ENCODE assay signal across 8 mouse cellular contexts in the genomic region with DNA sequence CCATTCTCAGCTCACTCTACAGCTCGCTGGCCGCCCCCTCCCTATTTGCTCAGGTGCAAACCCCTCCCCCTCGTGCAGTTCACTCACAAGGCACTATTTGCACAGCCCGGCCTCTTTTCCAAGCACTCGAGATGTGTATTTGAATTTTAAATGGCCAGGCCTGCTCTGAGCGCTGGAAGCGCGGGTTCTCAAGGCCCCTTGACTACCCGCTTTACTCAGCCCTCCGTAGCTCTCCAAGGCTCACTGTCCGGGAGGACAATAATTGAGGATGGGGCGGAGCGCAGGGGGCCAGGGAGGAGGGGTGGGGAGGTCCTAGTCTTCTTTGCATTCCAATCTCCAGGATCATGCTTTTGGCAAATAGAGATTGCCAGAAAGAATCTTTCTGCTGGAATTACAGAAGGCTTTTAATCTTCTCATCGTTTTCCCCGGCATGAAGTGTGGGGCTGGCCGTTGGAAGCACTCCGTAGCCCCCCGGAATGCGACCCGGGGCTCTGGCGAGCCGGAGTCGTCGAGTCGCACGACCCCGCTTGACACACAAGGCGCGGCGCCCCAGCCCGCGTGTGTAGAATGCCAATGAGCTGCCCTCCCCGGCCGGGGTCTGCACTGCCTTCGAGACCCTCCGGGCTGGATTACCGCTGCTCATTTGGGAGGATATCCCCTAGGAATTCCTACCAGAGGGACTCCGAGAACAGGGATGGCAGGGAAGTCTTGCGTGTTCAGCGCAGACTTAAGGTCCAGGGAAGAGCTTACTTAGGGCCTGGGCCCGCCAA. TPM values are rescaled to one million over a fixed set of nuclear protein-coding genes. Genes with fewer than 3 reads are reported as not detected.
DNase-seq lines count a peak whose midpoint lies in the region; ATAC-seq lines count a peak whose summit lies in the region.
"Had no signal": no experiment of that assay in that cellular context is flagged by ENCODE, and none has a peak within 500 bp of the region (broad histone marks: within the 10 kb centered on the region; RNA-seq: fewer than 3 reads in every experiment).

No protein-coding gene starts in this region.

- peaks cover 93% of the 10 kb centered on the region for H3K27me3 ChIP-seq in embryonic facial prominence, embryonic 14.5 days (replicated peaks; ENCODE audit: control insufficient read depth, insufficient read depth, low read length)
- peaks cover 92% of the 10 kb centered on the region for H3K27me3 ChIP-seq in limb, embryonic 12.5 days
- H3K27me3 ChIP-seq in midbrain, embryonic 16.5 days (ENCODE audit: control insufficient read depth, insufficient read depth, low read depth, low read length): peaks cover 69% of the 10 kb centered on the region
- H3K27me3 ChIP-seq in kidney, embryonic 16.5 days (ENCODE audit: insufficient read depth, low read length): peaks cover 92% of the 10 kb centered on the region

- ATAC-seq in embryonic facial prominence, embryonic 14.5 days (ENCODE audit: low read depth): no peak
- ATAC-seq in limb, embryonic 12.5 days (ENCODE audit: insufficient number of reproducible peaks, insufficient read depth, low FRiP score, low TSS enrichment, low read depth): no peak
- ATAC-seq in midbrain, embryonic 16.5 days: no peak
- no peak for ATAC-seq in kidney, embryonic 16.5 days (ENCODE audit: low FRiP score, low TSS enrichment)

- intact Hi-C loops in left cerebral cortex, postnatal 4 days (cut with DNase I): loop anchor here (10.0 kb wide), 3 partner anchors 735 to 1015 kb away; partner anchors contain the start of genes Mnx1 and Rnf32

- no peak overlapping the region for H3K27ac ChIP-seq in embryonic facial prominence, embryonic 14.5 days (replicated peaks; ENCODE audit: low read depth, low read length)
- H3K27ac ChIP-seq in limb, embryonic 12.5 days: no peak overlapping the region
- no peak overlapping the region for H3K27ac ChIP-seq in midbrain, embryonic 16.5 days (ENCODE audit: low read length)
- no peak overlapping the region for H3K27ac ChIP-seq in kidney, embryonic 16.5 days (ENCODE audit: low read length)

- H3K36me3 ChIP-seq in embryonic facial prominence, embryonic 14.5 days (ENCODE audit: control insufficient read depth, insufficient read depth, low read length): no peaks in the 10 kb centered on the region
- H3K36me3 ChIP-seq in limb, embryonic 12.5 days: no peaks in the 10 kb centered on the region
- no peaks in the 10 kb centered on the region for H3K36me3 ChIP-seq in midbrain, embryonic 16.5 days (ENCODE audit: control insufficient read depth, insufficient read depth, low read length)
- no peaks in the 10 kb centered on the region for H3K36me3 ChIP-seq in kidney, embryonic 16.5 days (ENCODE audit: insufficient read depth, low read length)

- H3K9me3 ChIP-seq in embryonic facial prominence, embryonic 14.5 days (ENCODE audit: control insufficient read depth, low read length): no peaks in the 10 kb centered on the region
- no peaks in the 10 kb centered on the region for H3K9me3 ChIP-seq in limb, embryonic 12.5 days
- H3K9me3 ChIP-seq in midbrain, embryonic 16.5 days (replicated peaks; ENCODE audit: control insufficient read depth, low read length, poor library complexity, severe bottlenecking): no peaks in the 10 kb centered on the region
- no peaks in the 10 kb centered on the region for H3K9me3 ChIP-seq in kidney, embryonic 16.5 days (ENCODE audit: low read length)

- peak overlapping the region; percentile 14 for H3K4me3 ChIP-seq in embryonic facial prominence, embryonic 14.5 days (ENCODE audit: low read depth, low read length)
- H3K4me3 ChIP-seq in limb, embryonic 12.5 days (replicated peaks): peak overlapping the region; percentile 9
- no peak overlapping the region; the same call in 1 of the 2 replicates for H3K4me3 ChIP-seq in midbrain, embryonic 16.5 days (ENCODE audit: low read depth, low read length)
- no peak overlapping the region; the same call in 1 of the 2 replicates for H3K4me3 ChIP-seq in kidney, embryonic 16.5 days (ENCODE audit: low read length)
- H3K4me3 ChIP-seq: myocyte had no signal

- peaks cover 9% of the 10 kb centered on the region for H3K4me1 ChIP-seq in embryonic facial prominence, embryonic 14.5 days (ENCODE audit: control insufficient read depth, insufficient read depth, low read length)
- H3K4me1 ChIP-seq in limb, embryonic 12.5 days (replicated peaks): peaks cover 53% of the 10 kb centered on the region
- H3K4me1 ChIP-seq in midbrain, embryonic 16.5 days (ENCODE audit: control insufficient read depth, insufficient read depth, low read length): peaks cover 37% of the 10 kb centered on the region
- peaks cover 40% of the 10 kb centered on the region for H3K4me1 ChIP-seq in kidney, embryonic 16.5 days (ENCODE audit: insufficient read depth, low read length)

- under 1% methylated on average over 39 of the region's 41 CpGs for WGBS in embryonic facial prominence, embryonic 14.5 days
- 1% methylated on average over 41 of the region's 41 CpGs for WGBS in limb, embryonic 12.5 days
- 4% methylated on average over 41 of the region's 41 CpGs for WGBS in midbrain, embryonic 16.5 days
- 2% methylated on average over 41 of the region's 41 CpGs for WGBS in kidney, embryonic 16.5 days

- no peak overlapping the region for H3K9ac ChIP-seq in embryonic facial prominence, embryonic 14.5 days (ENCODE audit: low read depth, low read length)
- H3K9ac ChIP-seq in limb, embryonic 12.5 days (replicated peaks): no peak overlapping the region
- no peak overlapping the region for H3K9ac ChIP-seq in midbrain, embryonic 16.5 days (ENCODE audit: low read depth, low read length)
- no peak overlapping the region for H3K9ac ChIP-seq in kidney, embryonic 16.5 days (replicated peaks; ENCODE audit: low read length)

- peak overlapping the region; percentile 20; the same call in 1 of the 2 replicates for H3K4me2 ChIP-seq in embryonic facial prominence, embryonic 14.5 days (ENCODE audit: low read depth, low read length)
- H3K4me2 ChIP-seq in limb, embryonic 12.5 days: peak overlapping the region; percentile 70; the same call in 1 of the 2 replicates
- H3K4me2 ChIP-seq in midbrain, embryonic 16.5 days (ENCODE audit: low read length): peak overlapping the region; percentile 83; the same call in 1 of the 2 replicates
- H3K4me2 ChIP-seq in kidney, embryonic 16.5 days (replicated peaks; ENCODE audit: low read depth, low read length): no peak overlapping the region

- peak; percentile 58 for DNase-seq in embryo, embryonic 10 days (ENCODE audit: low spot score)
- DNase-seq in embryonic facial prominence, embryonic 14.5 days (ENCODE audit: low spot score): no peak
- no peak for DNase-seq in left cerebral cortex, postnatal 4 days
- DNase-seq in T-cell, adult 2 months (ENCODE audit: low spot score): no peak

RNA-seq across cellular contexts. Expression of gene Shh, which starts 7.4 kb away (rescaled TPM):
- 0.47 and 0.56 TPM in 2 replicates for polyA plus RNA-seq in embryonic facial prominence, embryonic 14.5 days (2014; fragmentation: Nextera tagmentation; extraction: Ambion mirVana)
- polyA plus RNA-seq in limb, embryonic 12.5 days (2016; fragmentation: Nextera tagmentation; extraction: Ambion mirVana): 0.08 and 0.09 TPM in 2 replicates
- 0.83 and 1.0 TPM in 2 replicates for polyA plus RNA-seq in midbrain, embryonic 16.5 days (2015; fragmentation: Nextera tagmentation; extraction: Ambion mirVana)
- total RNA-seq in left cerebral cortex, postnatal 4 days (2021): 1 to 10 TPM; 1.9 to 2.6 TPM
- 0.85 and 0.96 TPM in 2 replicates for polyA plus RNA-seq in kidney, embryonic 16.5 days (2015; fragmentation: Nextera tagmentation; extraction: Ambion mirVana)
- polyA plus RNA-seq: myocyte had no signal

Comparison
In these comparisons a context has a peak if more than half of its experiments do, and no peak if none do; other contexts are left out.
1. H3K4me3 ChIP-seq: peak in embryonic facial prominence, embryonic 14.5 days (single experiment) and limb, embryonic 12.5 days (single experiment); none in midbrain, embryonic 16.5 days (single experiment) and kidney, embryonic 16.5 days (single experiment).